Mouse (Mus musculus) thymus, adult 18-20 months (tissue): ENCODE data around the gene Wipi2.

Experiments used
- DNase-seq, 2 experiments: peaks; one replicate each; pipeline ENCODE4 v3.0.0; 2022; ENCODE audit warnings: mixed read lengths in 2 of 2

The Wipi2 gene

GRCm38 (mm10) chr5:142627398-142627797 lies at the start of gene Wipi2:
Gene Wipi2, plus strand, starts transcription at chr5:142627698.
- DNase-seq = no peak

GRCm38 (mm10) chr5:142578192-142578591 lies 49.3 kb upstream of the Wipi2 start:
- DNase-seq = no peak

GRCm38 (mm10) chr5:142581517-142581916 lies 46.0 kb upstream of the Wipi2 start:
- no peak for DNase-seq

- no peak for DNase-seq
These were observed 43.8 kb upstream of the Wipi2 start for GRCm38 (mm10) chr5:142583616-142584126.

GRCm38 (mm10) chr5:142590953-142591616 lies 36.4 kb upstream of the Wipi2 start:
- no peak for DNase-seq

- DNase-seq = no peak
These were observed 31.8 kb upstream of the Wipi2 start for GRCm38 (mm10) chr5:142595698-142596097.

- no peak for DNase-seq
These were observed 30.8 kb upstream of the Wipi2 start for GRCm38 (mm10) chr5:142596723-142597122.

- no peak for DNase-seq
These were observed 29.7 kb upstream of the Wipi2 start for GRCm38 (mm10) chr5:142597648-142598390.

- no peak for DNase-seq
These were observed 23.1 kb upstream of the Wipi2 start for GRCm38 (mm10) chr5:142604379-142604778.

- DNase-seq = no peak
These were observed 22.2 kb upstream of the Wipi2 start for GRCm38 (mm10) chr5:142605288-142605687.

GRCm38 (mm10) chr5:142608259-142608988 lies 19.1 kb upstream of the Wipi2 start, which contains the start of gene Mmd2:
Gene Mmd2, minus strand, starts transcription at chr5:142608800.
- DNase-seq = no peak

- DNase-seq = no peak
These were observed 18.5 kb upstream of the Wipi2 start for GRCm38 (mm10) chr5:142608989-142609325.

- no peak for DNase-seq
These were observed 17.1 kb upstream of the Wipi2 start for GRCm38 (mm10) chr5:142610362-142610761.

- no peak for DNase-seq
These were observed 13.0 kb upstream of the Wipi2 start for GRCm38 (mm10) chr5:142614513-142614912.

- no peak for DNase-seq
These were observed 11.9 kb upstream of the Wipi2 start for GRCm38 (mm10) chr5:142615638-142616037.

- DNase-seq = no peak
These were observed 11.2 kb upstream of the Wipi2 start for GRCm38 (mm10) chr5:142616326-142616725.

- no peak for DNase-seq
These were observed 7.6 kb upstream of the Wipi2 start for GRCm38 (mm10) chr5:142619866-142620265.

- DNase-seq = no peak
These were observed 6.1 kb upstream of the Wipi2 start for GRCm38 (mm10) chr5:142621421-142621820.

- DNase-seq = no peak
These were observed 5.4 kb upstream of the Wipi2 start for GRCm38 (mm10) chr5:142622134-142622533.

GRCm38 (mm10) chr5:142623080-142623479 lies 4.4 kb upstream of the Wipi2 start:
- DNase-seq = no peak

GRCm38 (mm10) chr5:142628726-142629662 lies 1.5 kb downstream of the Wipi2 start:
- DNase-seq = peak; percentile 97

GRCm38 (mm10) chr5:142629663-142630025 lies 2.1 kb downstream of the Wipi2 start:
- DNase-seq = no peak
